Mouse (Mus musculus) hindbrain, embryonic 15.5 days (tissue): Measurements from ENCODE around the gene Dnajc3. TPM values are rescaled to one million over a fixed set of nuclear protein-coding genes. Genes with fewer than 3 reads are reported as not detected.
A peak's percentile ranks its signal among the peaks of the same experiment; 100 is the strongest.

Experiments used
- ATAC-seq: fragments of 200-750 bp; cut with Nextera tagmentation; 2 replicates; pipeline ENCODE4 v1.8.0; 2017; ENCODE audit warnings: low read depth, moderate number of reproducible peaks, moderate TSS enrichment; ENCODE audit not compliant: low FRiP score
- H3K27ac ChIP-seq: fragments of 300-500 bp; sonication (generic); replicated peaks from 2 replicates; pipeline ENCODE4 v1.5.1; 2015; ENCODE audit warnings: mild to moderate bottlenecking, inconsistent platforms
- H3K27me3 ChIP-seq: fragments of 300-500 bp; sonication (generic); 2 replicates; pipeline ENCODE4 v1.6.1; 2015; ENCODE audit warnings: control low read depth, inconsistent platforms
- H3K36me3 ChIP-seq: fragments of 300-500 bp; sonication (generic); 2 replicates; pipeline ENCODE4 v1.6.1; 2015; ENCODE audit warnings: control low read depth, inconsistent platforms
- H3K4me1 ChIP-seq: fragments of 300-500 bp; sonication (generic); replicated peaks from 2 replicates; pipeline ENCODE4 v1.6.1; 2015; ENCODE audit warnings: control low read depth, inconsistent platforms
- H3K4me2 ChIP-seq: fragments of 300-500 bp; sonication (generic); 2 replicates; pipeline ENCODE4 v1.6.1; 2015; ENCODE audit warnings: moderate library complexity, mild to moderate bottlenecking, inconsistent platforms
- H3K4me3 ChIP-seq: fragments of 300-500 bp; sonication (generic); 2 replicates; pipeline ENCODE4 v1.5.1; 2015; ENCODE audit warnings: mild to moderate bottlenecking, inconsistent platforms
- H3K9ac ChIP-seq: fragments of 300-500 bp; sonication (generic); 2 replicates; pipeline ENCODE4 v1.6.1; 2015; ENCODE audit warnings: inconsistent platforms
- H3K9me3 ChIP-seq: fragments of 300-500 bp; sonication (generic); 2 replicates; pipeline ENCODE4 v1.6.1; 2016; ENCODE audit warnings: control low read depth, inconsistent platforms
- WGBS: fragments of 180-500 bp; shearing (Covaris S2); methylation state at CpG from one replicate; pipeline ENCODE4 v1.1.7; 2015; 5-methylcytosine and 5-hydroxymethylcytosine counted together
- polyA plus RNA-seq: library from polyadenylated mRNA; unstranded; fragments of >200 nt; fragmentation: Nextera tagmentation; extraction: Ambion mirVana; gene quantifications from 2 replicates; pipeline ENCODE4 v1.2.1, GENCODE M21; 2015

Dnajc3 gene
- polyA plus RNA-seq, 1 experiment from 2014 or later = 22.3 TPM

DNA sequence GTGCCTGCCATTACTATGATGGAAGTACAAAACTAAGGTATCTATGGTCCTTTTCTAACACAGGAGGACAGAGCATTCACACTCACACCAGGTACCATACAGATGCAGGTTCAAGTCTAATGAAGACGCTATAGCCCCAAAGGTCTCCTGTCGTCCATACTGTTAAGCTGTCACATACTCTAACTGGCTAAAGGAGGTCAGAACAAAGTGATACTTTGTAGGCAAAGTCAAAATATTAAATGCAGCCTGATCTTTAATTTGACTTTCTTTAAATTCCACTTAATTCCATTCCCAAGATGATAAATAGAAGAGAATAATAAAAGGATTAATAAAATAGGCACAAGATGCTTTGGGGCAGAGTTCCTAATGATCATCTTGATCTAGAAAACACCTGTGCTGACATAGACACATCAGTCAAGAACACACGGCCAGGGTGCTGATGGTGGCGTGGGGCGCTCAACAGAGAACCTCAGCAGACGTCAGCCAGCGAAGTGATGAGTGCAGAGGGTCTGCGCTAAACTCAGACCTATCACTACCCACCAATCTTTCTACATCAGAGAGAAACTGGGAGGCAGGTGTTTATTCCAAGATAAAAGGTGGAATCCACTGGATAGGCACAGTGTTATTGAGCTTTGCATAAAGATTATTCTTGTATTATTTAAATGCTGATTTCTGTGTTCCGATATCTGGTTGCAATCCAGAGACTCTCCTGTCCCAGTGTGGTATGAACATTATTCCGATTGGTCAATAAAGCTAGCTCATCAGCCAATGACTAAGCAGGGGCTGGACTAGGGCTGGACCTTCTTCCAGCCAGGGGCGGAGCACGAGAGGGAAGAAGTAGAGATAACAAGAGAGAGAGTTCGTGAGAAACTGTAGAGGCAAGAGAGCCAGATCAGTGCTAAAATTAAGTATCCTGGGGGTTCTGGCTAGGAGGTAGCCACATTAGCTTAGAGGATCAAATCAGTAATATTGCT lies 50.0 kb downstream of the Dnajc3 start:
- peak; percentile 75 for ATAC-seq
- no peaks in the 10 kb centered on the region for H3K9me3 ChIP-seq
- no peaks in the 10 kb centered on the region for H3K27me3 ChIP-seq
- no peak overlapping the region for H3K27ac ChIP-seq
- 53% methylated on average over 13 of the region's 13 CpGs for WGBS
- peaks cover 16% of the 10 kb centered on the region for H3K36me3 ChIP-seq
- no peak overlapping the region for H3K4me2 ChIP-seq
- no peak overlapping the region for H3K4me3 ChIP-seq
- no peak overlapping the region for H3K9ac ChIP-seq
- no peaks in the 10 kb centered on the region for H3K4me1 ChIP-seq

DNA sequence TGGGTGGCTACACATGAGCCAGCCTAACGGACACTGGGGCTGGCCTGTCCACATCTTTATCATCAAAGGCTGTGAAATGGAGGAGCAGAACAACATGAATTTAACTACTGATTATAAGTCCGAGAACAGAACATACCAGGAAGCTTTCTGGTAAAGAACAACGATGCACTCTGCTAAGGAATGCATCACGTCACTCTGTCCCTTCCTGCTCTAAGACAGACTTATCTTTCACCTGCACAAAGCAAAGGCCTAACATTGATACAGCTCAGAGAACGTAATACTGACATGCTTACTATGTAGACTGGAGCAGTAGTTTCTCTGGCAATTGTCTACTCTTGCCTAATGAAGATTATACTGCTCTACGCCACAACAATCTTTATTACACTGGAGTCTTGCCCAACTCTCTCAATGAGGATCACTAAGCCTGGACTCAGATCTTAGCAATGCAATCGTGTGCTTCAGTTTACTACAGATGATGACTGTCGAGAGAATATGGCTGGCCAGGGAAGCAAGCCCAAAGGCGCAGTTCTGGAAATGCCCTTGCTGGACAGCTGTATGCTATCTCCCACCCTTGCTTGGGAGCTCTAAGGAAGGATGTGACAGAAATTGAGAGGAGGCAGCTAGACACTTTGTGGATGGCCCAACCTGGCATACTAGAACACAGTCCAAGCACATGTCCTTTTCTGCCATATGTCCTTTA lies 57.6 kb downstream of the Dnajc3 start:
- Histone ChIP-seq H3K4me3 (no peak overlapping the region), H3K36me3 (peaks cover 35% of the 10 kb centered on the region), H3K4me2 (no peak overlapping the region), H3K9me3 (no peaks in the 10 kb centered on the region), H3K27me3 (no peaks in the 10 kb centered on the region), H3K9ac (no peak overlapping the region), H3K27ac (no peak overlapping the region), H3K4me1 (no peaks in the 10 kb centered on the region)
- no peak for ATAC-seq
- WGBS = 91% methylated on average over 9 of the region's 9 CpGs

GRCm38 (mm10) chr14:119003320-119003719 lies 65.5 kb downstream of the Dnajc3 start:
- H3K27me3 ChIP-seq = no peaks in the 10 kb centered on the region
- H3K27ac ChIP-seq = no peak overlapping the region
- H3K9ac ChIP-seq = no peak overlapping the region
- peaks cover 9% of the 10 kb centered on the region for H3K4me1 ChIP-seq
- no peak overlapping the region for H3K4me3 ChIP-seq
- no peak for ATAC-seq
- H3K36me3 ChIP-seq = peaks cover 12% of the 10 kb centered on the region
- no peaks in the 10 kb centered on the region for H3K9me3 ChIP-seq
- no peak overlapping the region for H3K4me2 ChIP-seq

- Histone ChIP-seq H3K4me3 (peak overlapping the region; percentile 48), H3K4me2 (peak overlapping the region; percentile 73), H3K27me3 (no peaks in the 10 kb centered on the region), H3K9ac (peak overlapping the region; percentile 37), H3K4me1 (peaks cover 9% of the 10 kb centered on the region), H3K27ac (peak overlapping the region; percentile 75), H3K9me3 (no peaks in the 10 kb centered on the region), H3K36me3 (peaks cover 8% of the 10 kb centered on the region)
- ATAC-seq = no peak
- WGBS = 12% methylated on average over 5 of the region's 5 CpGs
These were observed 68.1 kb downstream of the Dnajc3 start for GRCm38 (mm10) chr14:119005834-119006233.

DNA sequence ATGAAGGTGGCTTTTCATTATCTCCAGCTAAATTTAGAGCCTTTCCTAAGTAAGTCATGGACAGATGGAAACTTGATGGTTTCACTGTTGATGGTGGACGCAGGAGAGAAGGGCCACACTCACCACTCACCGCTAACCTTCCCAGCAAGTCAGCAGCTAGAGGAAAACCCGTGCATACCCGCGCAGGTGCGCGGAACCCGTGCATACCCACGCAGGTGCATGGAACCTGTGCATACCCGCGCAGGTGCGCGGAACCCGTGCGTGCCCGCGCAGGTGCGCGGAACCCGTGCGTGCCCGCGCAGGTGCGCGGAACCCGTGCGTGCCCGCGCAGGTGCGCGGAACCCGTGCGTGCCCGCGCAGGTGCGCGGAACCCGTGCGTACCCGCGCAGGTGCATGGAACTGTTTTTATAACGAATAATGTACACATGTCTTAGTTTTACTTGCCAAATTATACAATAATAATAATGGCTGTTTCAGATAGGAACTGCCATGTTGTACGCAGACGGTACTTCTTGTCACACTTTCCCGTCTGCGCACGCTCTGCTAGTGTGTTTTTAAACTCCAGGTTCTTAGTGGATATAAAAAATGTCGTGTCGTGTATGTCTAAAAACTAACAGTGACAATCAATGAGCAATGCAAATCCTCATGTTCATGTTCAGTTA lies 68.8 kb downstream of the Dnajc3 start:
- Histone ChIP-seq H3K4me3 (peak overlapping the region; percentile 48), H3K9me3 (no peaks in the 10 kb centered on the region), H3K27ac (peak overlapping the region; percentile 75), H3K4me1 (peaks cover 9% of the 10 kb centered on the region), H3K27me3 (no peaks in the 10 kb centered on the region), H3K4me2 (peak overlapping the region; percentile 73), H3K9ac (peak overlapping the region; percentile 32), H3K36me3 (peaks cover 2% of the 10 kb centered on the region; the same call in 1 of the 2 replicates)
- ATAC-seq = no peak
- 2% methylated on average over 49 of the region's 49 CpGs for WGBS

GRCm38 (mm10) chr14:119007103-119007951 lies 69.6 kb downstream of the Dnajc3 start:
- no peaks in the 10 kb centered on the region for H3K27me3 ChIP-seq
- H3K27ac ChIP-seq = peak overlapping the region; percentile 75
- H3K4me3 ChIP-seq = peak overlapping the region; percentile 48
- H3K36me3 ChIP-seq = no peaks in the 10 kb centered on the region; the same call in 1 of the 2 replicates
- 2% methylated on average over 13 of the region's 13 CpGs for WGBS
- H3K4me2 ChIP-seq = peak overlapping the region; percentile 73
- peaks cover 10% of the 10 kb centered on the region for H3K4me1 ChIP-seq
- peak overlapping the region; percentile 32 for H3K9ac ChIP-seq
- no peaks in the 10 kb centered on the region for H3K9me3 ChIP-seq
- ATAC-seq = peak; percentile 99

- peaks cover 17% of the 10 kb centered on the region for H3K4me1 ChIP-seq
- peak overlapping the region; percentile 20; the same call in 1 of the 2 replicates for H3K9ac ChIP-seq
- peak overlapping the region; percentile 75 for H3K27ac ChIP-seq
- peak overlapping the region; percentile 48 for H3K4me3 ChIP-seq
- no peaks in the 10 kb centered on the region; the same call in 1 of the 2 replicates for H3K36me3 ChIP-seq
- no peaks in the 10 kb centered on the region for H3K9me3 ChIP-seq
- peak overlapping the region; percentile 73 for H3K4me2 ChIP-seq
- 48% methylated on average over 7 of the region's 7 CpGs for WGBS
- no peak for ATAC-seq
- H3K27me3 ChIP-seq = no peaks in the 10 kb centered on the region
These were observed 70.3 kb downstream of the Dnajc3 start for GRCm38 (mm10) chr14:119008031-119008590.

- Histone ChIP-seq H3K9ac (no peak overlapping the region), H3K27me3 (no peaks in the 10 kb centered on the region), H3K4me1 (peaks cover 17% of the 10 kb centered on the region), H3K27ac (no peak overlapping the region), H3K4me2 (no peak overlapping the region), H3K36me3 (no peaks in the 10 kb centered on the region; the same call in 1 of the 2 replicates), H3K4me3 (no peak overlapping the region), H3K9me3 (no peaks in the 10 kb centered on the region)
- no peak for ATAC-seq
- WGBS = 96% methylated on average over 2 of the region's 2 CpGs
These were observed 71.8 kb downstream of the Dnajc3 start for GRCm38 (mm10) chr14:119009531-119009930.

GRCm38 (mm10) chr14:119012607-119013431 lies 75.0 kb downstream of the Dnajc3 start:
- peak overlapping the region; percentile 25 for H3K4me3 ChIP-seq
- WGBS = 56% methylated on average over 23 of the region's 23 CpGs
- peak overlapping the region; percentile 50 for H3K4me2 ChIP-seq
- peaks cover 10% of the 10 kb centered on the region for H3K36me3 ChIP-seq
- H3K27me3 ChIP-seq = no peaks in the 10 kb centered on the region
- peak overlapping the region; percentile 81 for H3K27ac ChIP-seq
- ATAC-seq = peak; percentile 88
- H3K9ac ChIP-seq = no peak overlapping the region
- no peaks in the 10 kb centered on the region for H3K9me3 ChIP-seq
- H3K4me1 ChIP-seq = peaks cover 12% of the 10 kb centered on the region

DNA sequence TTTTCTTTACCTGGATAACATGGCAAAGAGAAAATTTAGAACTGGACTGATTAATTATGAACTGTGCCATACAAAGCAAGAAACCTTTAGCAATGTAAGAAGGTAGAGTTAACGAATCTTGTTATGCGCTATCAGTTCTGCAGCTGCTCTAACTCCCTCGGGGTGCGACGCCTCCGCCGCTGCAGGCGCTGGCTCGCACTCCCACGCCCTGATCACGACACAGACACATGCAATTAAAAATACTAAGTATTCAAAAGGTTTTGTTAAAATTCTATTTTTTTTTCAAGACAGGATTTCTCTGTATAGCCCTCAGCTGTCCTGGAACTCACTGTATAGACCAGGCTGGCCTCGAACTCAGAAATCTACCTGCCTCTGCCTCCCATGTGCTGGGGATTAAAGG lies 75.8 kb downstream of the Dnajc3 start:
- no peaks in the 10 kb centered on the region for H3K27me3 ChIP-seq
- H3K4me3 ChIP-seq = peak overlapping the region; percentile 25; the same call in 1 of the 2 replicates
- no peak overlapping the region for H3K9ac ChIP-seq
- peaks cover 16% of the 10 kb centered on the region for H3K36me3 ChIP-seq
- WGBS = 44% methylated on average over 12 of the region's 12 CpGs
- no peaks in the 10 kb centered on the region for H3K9me3 ChIP-seq
- ATAC-seq = no peak
- peak overlapping the region; percentile 50 for H3K4me2 ChIP-seq
- H3K4me1 ChIP-seq = peaks cover 7% of the 10 kb centered on the region
- H3K27ac ChIP-seq = peak overlapping the region; percentile 81; the same call in 1 of the 2 replicates
